Mouse (Mus musculus) CH12.LX (cell line): ENCODE results near the gene Rtl9. TPM values are rescaled to one million over a fixed set of nuclear protein-coding genes. Genes with fewer than 3 reads are reported as not detected.

Experiments
- polyA plus RNA-seq: library from polyadenylated mRNA; unstranded; fragments of >175 nt; gene quantifications from 2 replicates; pipeline ENCODE4 v1.2.1, GENCODE M21; 2012; ENCODE audit warnings: low read depth; ENCODE audit not compliant: insufficient read length
- total RNA-seq, 2 experiments: library from RNA; depleted of rRNA; stranded (reverse); fragments of 300-350 nt in 1 of 2; fragments of >200 nt in 1 of 2; gene quantifications; 2 replicates each; pipeline ENCODE4 v1.2.3; 2012 to 2014

Gene Rtl9
- total and polyA plus RNA-seq, 3 experiments: 0.13 to 0.63 (median 0.24) TPM

Other genes starting within 250 kb of the Rtl9 start
- gene Ammecr1, start 132.9 kb upstream of the Rtl9 start, total RNA-seq (2012; rRNA removed): 3.1 and 3.7 TPM in 2 replicates
- 5.2 and 5.4 TPM in 2 replicates for gene Ammecr1, start 132.9 kb upstream of the Rtl9 start, total RNA-seq (2014; rRNA removed)
- gene Ammecr1, start 132.9 kb upstream of the Rtl9 start, polyA plus RNA-seq: 6.6 and 7.1 TPM in 2 replicates